Mouse (Mus musculus) spleen, adult 2 months (tissue): ENCODE results near the gene Arhgef19.

ENCODE experiments used
- CTCF ChIP-seq: fragments of 200-500 bp; IDR thresholded peaks from 2 replicates; pipeline ENCODE4 v1.5.1; 2011; ENCODE audit warnings: mild to moderate bottlenecking, inconsistent platforms; ENCODE audit not compliant: insufficient read depth, insufficient read length, insufficient replicate concordance; ENCODE audit errors: extremely low read depth
- POLR2A ChIP-seq: fragments of 200-500 bp; IDR thresholded peaks from 2 replicates; pipeline ENCODE4 v1.6.1; 2011; ENCODE audit warnings: low read depth, low read length, inconsistent platforms

DNA sequence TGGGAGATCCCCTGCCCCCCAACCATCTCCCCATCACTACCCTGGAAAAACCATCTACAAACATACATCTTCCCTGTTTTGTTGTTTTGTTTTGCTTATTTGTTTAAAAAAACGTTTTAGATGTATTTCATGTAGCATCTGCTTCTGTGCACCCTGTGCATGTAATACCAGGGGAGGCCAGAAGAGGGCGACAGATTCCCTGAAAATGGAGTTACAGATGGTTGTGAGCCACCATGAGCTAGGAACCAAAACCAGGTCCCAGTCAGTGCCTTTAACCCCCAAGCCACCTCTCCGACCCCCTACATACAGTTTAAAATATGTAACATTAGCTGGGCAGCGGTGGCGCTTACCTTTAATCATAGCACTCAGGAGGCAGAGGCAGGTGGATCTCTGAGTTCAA, 18.1 kb downstream of the Arhgef19 start:
- TF ChIP-seq CTCF (no peak), POLR2A (no peak)
